Mouse (Mus musculus) megakaryocyte, embryonic 14.5 days (primary cell): ENCODE data around the gene Zfand3.

Experiments used
- FLI1 ChIP-seq: IDR thresholded peaks from 2 replicates; pipeline ENCODE4 v1.6.1; 2012; ENCODE audit warnings: low read length, inconsistent platforms, mixed read lengths
- GATA1 ChIP-seq: IDR thresholded peaks from 3 replicates; pipeline ENCODE4 v1.6.1; 2012; ENCODE audit warnings: mixed read lengths, low read length, inconsistent platforms, borderline replicate concordance

DNA sequence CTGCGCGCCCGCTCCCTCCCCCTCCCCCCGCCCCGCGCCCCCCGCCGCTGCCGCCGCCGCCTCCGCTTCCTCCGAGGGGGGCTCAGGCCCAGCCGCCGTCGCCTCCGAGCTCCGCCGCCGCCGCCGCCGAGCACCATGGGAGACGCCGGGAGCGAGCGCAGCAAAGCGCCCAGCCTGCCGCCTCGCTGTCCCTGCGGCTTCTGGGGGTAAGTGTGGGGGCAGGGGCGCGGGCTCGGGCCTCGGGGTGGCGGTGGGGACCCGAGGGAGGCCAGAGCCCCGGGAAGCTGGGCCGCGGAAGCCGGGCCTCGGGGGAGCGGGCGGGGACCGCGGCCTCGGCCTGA is 540 bp downstream of the Zfand3 start:
- TF ChIP-seq GATA1 (no peak), FLI1 (no peak)
